Mouse (Mus musculus): Measurements from ENCODE around the gene Farp1. TPM values are rescaled to one million over a fixed set of nuclear protein-coding genes. Genes with fewer than 3 reads are reported as not detected.
"Not testable (repeated sequence)": the region's sequence is repeated elsewhere in the genome, so short reads cannot be mapped to it uniquely, and the experiment has no call there.

Gene Farp1
- polyA plus RNA-seq, 1 experiment from 2014 or later, result 8.8 TPM

- Histone ChIP-seq H3K9ac (no peak overlapping the region), H3K4me3 (no peak overlapping the region), H3K4me2 (no peak overlapping the region), H3K36me3 (no peaks in the 10 kb centered on the region), H3K27ac (no peak overlapping the region), H3K9me3 (replicated peaks) (no peaks in the 10 kb centered on the region), H3K4me1 (peaks cover 46% of the 10 kb centered on the region), H3K27me3 (replicated peaks) (no peaks in the 10 kb centered on the region)
- 56% methylated on average over 20 of the region's 20 CpGs for WGBS (ENCODE audit: insufficient replicate concordance)
- ATAC-seq, result no peak
These were observed 94.1 kb downstream of the Farp1 start for GRCm38 (mm10) chr14:121128858-121129800.

- WGBS (ENCODE audit: insufficient replicate concordance), result no CpG with 5 or more reads among the region's 1 CpGs
- not testable (repeated sequence) for H3K4me2 ChIP-seq; H3K27me3 ChIP-seq (replicated peaks); H3K9ac ChIP-seq; H3K36me3 ChIP-seq; H3K4me3 ChIP-seq; H3K27ac ChIP-seq; H3K9me3 ChIP-seq (replicated peaks); ATAC-seq
- H3K4me1 ChIP-seq, result peaks cover 37% of the 10 kb centered on the region
These were observed 95.4 kb downstream of the Farp1 start for GRCm38 (mm10) chr14:121130351-121130750.

GRCm38 (mm10) chr14:121134414-121134813, 99.4 kb downstream of the Farp1 start:
- Histone ChIP-seq H3K27ac (no peak overlapping the region), H3K4me2 (no peak overlapping the region), H3K4me3 (no peak overlapping the region), H3K9ac (no peak overlapping the region), H3K27me3 (replicated peaks) (no peaks in the 10 kb centered on the region), H3K9me3 (replicated peaks) (no peaks in the 10 kb centered on the region), H3K4me1 (peaks cover 49% of the 10 kb centered on the region), H3K36me3 (no peaks in the 10 kb centered on the region)
- WGBS (ENCODE audit: insufficient replicate concordance), result 52% methylated on average over 3 of the region's 3 CpGs
- no peak for ATAC-seq

- no peak overlapping the region for H3K4me2 ChIP-seq
- no peaks in the 10 kb centered on the region for H3K36me3 ChIP-seq
- 67% methylated on average over 7 of the region's 7 CpGs for WGBS (ENCODE audit: insufficient replicate concordance)
- H3K4me3 ChIP-seq, result no peak overlapping the region
- no peaks in the 10 kb centered on the region for H3K9me3 ChIP-seq (replicated peaks)
- no peak for ATAC-seq
- no peak overlapping the region for H3K27ac ChIP-seq
- peaks cover 50% of the 10 kb centered on the region for H3K4me1 ChIP-seq
- H3K9ac ChIP-seq, result no peak overlapping the region
- H3K27me3 ChIP-seq (replicated peaks), result no peaks in the 10 kb centered on the region
These were observed 108.9 kb downstream of the Farp1 start for GRCm38 (mm10) chr14:121143831-121144455.

- H3K9ac ChIP-seq, result no peak overlapping the region
- ATAC-seq, result no peak
- H3K4me3 ChIP-seq, result no peak overlapping the region
- H3K4me1 ChIP-seq, result peaks cover 45% of the 10 kb centered on the region
- WGBS (ENCODE audit: insufficient replicate concordance), result 61% methylated on average over 2 of the region's 2 CpGs
- H3K4me2 ChIP-seq, result peak overlapping the region; percentile 10; the same call in 1 of the 2 replicates
- no peaks in the 10 kb centered on the region for H3K36me3 ChIP-seq
- H3K9me3 ChIP-seq (replicated peaks), result no peaks in the 10 kb centered on the region
- H3K27me3 ChIP-seq (replicated peaks), result no peaks in the 10 kb centered on the region
- no peak overlapping the region for H3K27ac ChIP-seq
These were observed 109.5 kb downstream of the Farp1 start for GRCm38 (mm10) chr14:121144496-121144895.

GRCm38 (mm10) chr14:121145291-121145690, 110.3 kb downstream of the Farp1 start:
- Histone ChIP-seq H3K27me3 (replicated peaks) (no peaks in the 10 kb centered on the region), H3K27ac (peak overlapping the region; percentile 57), H3K4me2 (peak overlapping the region; percentile 21), H3K36me3 (no peaks in the 10 kb centered on the region), H3K4me3 (0 out of 2 replicates have a peak overlapping the region, but pooled peaks have one; percentile 2), H3K4me1 (peaks cover 37% of the 10 kb centered on the region), H3K9ac (no peak overlapping the region), H3K9me3 (replicated peaks) (no peaks in the 10 kb centered on the region)
- ATAC-seq, result no peak
- 46% methylated on average over 3 of the region's 3 CpGs for WGBS (ENCODE audit: insufficient replicate concordance)

- no peaks in the 10 kb centered on the region for H3K36me3 ChIP-seq
- ATAC-seq, result peak; percentile 61
- 0 out of 2 replicates have a peak overlapping the region, but pooled peaks have one; percentile 2 for H3K4me3 ChIP-seq
- H3K9ac ChIP-seq, result no peak overlapping the region
- H3K9me3 ChIP-seq (replicated peaks), result no peaks in the 10 kb centered on the region
- H3K4me1 ChIP-seq, result peaks cover 36% of the 10 kb centered on the region
- WGBS (ENCODE audit: insufficient replicate concordance), result 18% methylated on average over 9 of the region's 10 CpGs
- H3K27ac ChIP-seq, result peak overlapping the region; percentile 57
- H3K4me2 ChIP-seq, result peak overlapping the region; percentile 21
- no peaks in the 10 kb centered on the region for H3K27me3 ChIP-seq (replicated peaks)
These were observed 110.7 kb downstream of the Farp1 start for GRCm38 (mm10) chr14:121145698-121146097.

GRCm38 (mm10) chr14:121146213-121146612, 111.2 kb downstream of the Farp1 start:
- H3K4me1 ChIP-seq, result peaks cover 31% of the 10 kb centered on the region
- H3K36me3 ChIP-seq, result no peaks in the 10 kb centered on the region
- no peaks in the 10 kb centered on the region for H3K27me3 ChIP-seq (replicated peaks)
- WGBS (ENCODE audit: insufficient replicate concordance), result 29% methylated on average over 7 of the region's 7 CpGs
- H3K9ac ChIP-seq, result no peak overlapping the region
- H3K4me3 ChIP-seq, result no peak overlapping the region
- 0 out of 2 replicates have a peak overlapping the region, but pooled peaks have one; percentile 10 for H3K27ac ChIP-seq
- no peak for ATAC-seq
- no peaks in the 10 kb centered on the region for H3K9me3 ChIP-seq (replicated peaks)
- H3K4me2 ChIP-seq, result no peak overlapping the region

- no peak for ATAC-seq
- no peak overlapping the region for H3K9ac ChIP-seq
- no peak overlapping the region for H3K4me3 ChIP-seq
- WGBS (ENCODE audit: insufficient replicate concordance), result 43% methylated on average over 3 of the region's 3 CpGs
- no peak overlapping the region for H3K27ac ChIP-seq
- H3K4me1 ChIP-seq, result peaks cover 30% of the 10 kb centered on the region
- H3K4me2 ChIP-seq, result no peak overlapping the region
- no peaks in the 10 kb centered on the region for H3K9me3 ChIP-seq (replicated peaks)
- no peaks in the 10 kb centered on the region for H3K27me3 ChIP-seq (replicated peaks)
- no peaks in the 10 kb centered on the region for H3K36me3 ChIP-seq
These were observed 112.0 kb downstream of the Farp1 start for GRCm38 (mm10) chr14:121147026-121147425.

- no peak overlapping the region for H3K4me2 ChIP-seq
- H3K4me3 ChIP-seq, result no peak overlapping the region
- H3K9ac ChIP-seq, result no peak overlapping the region
- H3K9me3 ChIP-seq (replicated peaks), result no peaks in the 10 kb centered on the region
- 70% methylated on average over 11 of the region's 11 CpGs for WGBS (ENCODE audit: insufficient replicate concordance)
- H3K36me3 ChIP-seq, result no peaks in the 10 kb centered on the region
- ATAC-seq, result no peak
- no peaks in the 10 kb centered on the region for H3K27me3 ChIP-seq (replicated peaks)
- no peak overlapping the region for H3K27ac ChIP-seq
- H3K4me1 ChIP-seq, result peaks cover 26% of the 10 kb centered on the region
These were observed 113.2 kb downstream of the Farp1 start for GRCm38 (mm10) chr14:121148088-121148785.

- Histone ChIP-seq H3K4me3 (no peak overlapping the region), H3K27ac (no peak overlapping the region), H3K9ac (no peak overlapping the region), H3K27me3 (replicated peaks) (no peaks in the 10 kb centered on the region), H3K36me3 (no peaks in the 10 kb centered on the region), H3K4me2 (no peak overlapping the region), H3K9me3 (replicated peaks) (no peaks in the 10 kb centered on the region), H3K4me1 (peaks cover 13% of the 10 kb centered on the region)
- 66% methylated on average over 5 of the region's 5 CpGs for WGBS (ENCODE audit: insufficient replicate concordance)
- no peak for ATAC-seq
These were observed 115.0 kb downstream of the Farp1 start for GRCm38 (mm10) chr14:121149984-121150383.
